Mouse (Mus musculus) large intestine, adult 2 months (tissue): ENCODE measurements at regions not wholly inside any gene's neighbourhood (a gene's known extent, or its start where the extent isn't known, plus 50 kb on each side); places are given as distances from the start of the nearest gene placed in this dataset.

Source experiments
- DNase-seq: peaks from one replicate; pipeline ENCODE4 v3.0.0-alpha.2; 2012; ENCODE audit warnings: low read depth, low spot score
- WGBS: fragments of 180-500 bp; shearing (Covaris S2); methylation state at CpG from one replicate; pipeline ENCODE4 v1.1.7; 2018; 5-methylcytosine and 5-hydroxymethylcytosine counted together

DNA sequence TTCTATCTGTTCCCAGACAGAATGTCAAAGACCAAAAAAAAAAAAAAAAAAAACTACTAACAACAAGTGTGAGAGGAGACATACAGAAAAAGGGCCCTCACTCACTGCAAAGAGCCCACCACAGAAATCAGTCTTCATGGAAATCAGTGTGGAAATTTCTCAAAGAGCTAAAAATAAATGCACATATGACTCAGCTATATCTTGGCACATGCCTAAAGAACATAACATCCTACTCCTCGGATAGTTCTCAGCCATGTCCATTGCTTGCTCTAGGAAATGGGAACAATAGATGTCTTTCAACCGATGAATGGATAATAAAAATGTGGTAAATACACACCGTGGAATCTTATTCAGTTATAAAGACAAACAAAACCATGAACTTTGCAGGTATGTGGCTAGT, 95.1 kb upstream of the Kctd3 start:
- DNase-seq = no peak
- 26% methylated on average over 3 of the region's 3 CpGs for WGBS

DNA sequence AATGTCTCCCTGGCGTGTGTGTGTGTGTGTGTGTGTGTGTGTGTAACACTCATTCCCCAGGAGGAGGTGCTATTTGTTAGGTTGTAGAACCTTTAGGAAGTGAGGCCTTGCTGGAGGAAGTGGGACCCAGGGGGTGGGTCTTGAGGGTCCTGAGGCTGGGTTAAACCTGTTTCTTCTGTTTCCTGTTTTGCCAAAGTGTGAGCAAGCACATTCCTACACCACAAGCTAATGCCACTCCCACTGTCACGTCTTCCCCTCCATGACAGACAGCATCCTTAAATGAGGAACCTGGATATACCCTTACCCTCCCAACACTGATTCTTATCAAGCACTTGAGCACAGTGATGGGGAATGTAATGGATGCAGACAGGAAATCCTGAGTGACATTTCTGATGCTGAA, 91.5 kb upstream of the Kctd3 start:
- DNase-seq = no peak
- 87% methylated on average over 2 of the region's 2 CpGs for WGBS

DNA sequence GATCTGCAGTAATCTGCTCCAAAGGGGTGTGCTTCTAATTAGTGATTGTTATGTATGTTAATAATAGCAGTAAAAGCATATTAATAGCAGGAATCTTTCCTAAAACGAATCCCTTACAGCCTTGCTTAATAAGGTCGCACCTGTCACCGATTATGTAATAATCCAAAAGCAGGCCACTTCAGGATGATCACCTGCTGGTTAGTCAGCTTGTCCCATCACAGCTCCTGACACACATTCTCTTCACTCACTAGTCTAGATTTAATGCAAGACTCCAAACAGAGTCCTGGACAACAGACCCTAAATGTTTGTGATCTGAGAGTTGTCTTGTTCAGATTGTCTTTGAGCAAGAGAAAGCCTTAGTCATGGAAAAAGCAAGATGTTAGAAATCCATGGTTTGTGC, 85.2 kb upstream of the Kctd3 start:
- WGBS = 78% methylated on average over 3 of the region's 3 CpGs
- DNase-seq = no peak

DNA sequence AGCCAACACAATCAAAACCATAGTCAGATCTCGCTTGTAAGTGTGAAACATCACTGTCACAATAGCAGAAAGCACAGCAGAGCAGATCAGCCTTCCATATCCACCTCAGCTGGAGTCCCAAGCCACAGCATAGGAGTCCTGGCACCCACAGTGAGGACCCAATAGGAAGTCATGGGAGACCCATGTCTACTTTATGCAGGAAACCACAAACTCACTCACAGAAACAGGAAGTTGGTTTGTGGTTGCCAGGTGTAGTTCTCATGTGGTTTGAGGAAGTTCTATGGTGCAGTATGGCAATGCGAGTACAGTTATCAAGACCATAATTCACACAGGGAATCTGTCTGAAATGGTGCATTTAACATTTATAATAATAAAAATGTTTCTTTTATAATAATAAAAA, 77.6 kb upstream of the Kctd3 start:
- no peak for DNase-seq
- 93% methylated on average over 2 of the region's 2 CpGs for WGBS

DNA sequence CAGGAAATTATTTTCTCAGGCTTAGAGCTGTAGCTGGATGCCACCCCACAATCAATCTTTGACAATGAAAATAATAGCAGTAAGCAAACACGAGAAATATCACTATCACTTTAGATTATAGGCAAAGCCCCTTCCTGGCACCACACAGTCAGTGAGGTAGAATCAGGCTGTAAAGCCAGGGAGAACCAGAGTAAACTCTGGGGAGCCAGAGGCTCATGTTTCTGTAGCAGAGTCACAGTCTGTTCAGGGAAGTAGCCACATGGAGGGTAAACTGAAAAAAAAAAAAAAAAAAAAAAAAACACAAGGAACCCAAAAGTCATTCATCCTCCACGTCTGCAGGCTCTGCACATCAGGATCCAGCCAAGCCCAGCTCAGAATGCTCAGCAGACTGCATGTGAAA, 73.6 kb upstream of the Kctd3 start:
- DNase-seq = no peak
- 52% methylated on average over 2 of the region's 2 CpGs for WGBS

DNA sequence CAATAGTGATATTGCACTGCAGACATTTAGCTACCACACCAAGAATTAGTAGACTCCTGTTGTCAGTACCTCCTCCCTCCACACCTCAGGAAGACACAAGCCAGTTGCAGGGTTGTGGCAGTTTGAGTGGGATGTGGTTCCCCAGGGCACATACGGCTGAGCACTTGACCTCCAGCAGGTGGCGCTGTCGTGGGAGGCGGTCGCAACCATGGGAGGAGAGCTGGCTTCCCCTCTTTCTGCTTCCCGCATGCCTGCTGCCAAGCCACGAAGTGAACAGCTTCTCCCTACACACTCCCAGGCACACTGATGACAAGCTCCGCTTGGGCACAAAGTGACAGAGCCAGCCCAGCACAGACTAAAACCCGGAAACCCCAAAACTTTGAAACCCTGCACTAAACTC, 73.2 kb upstream of the Kctd3 start:
- WGBS = 20% methylated on average over 9 of the region's 9 CpGs
- no peak for DNase-seq

DNA sequence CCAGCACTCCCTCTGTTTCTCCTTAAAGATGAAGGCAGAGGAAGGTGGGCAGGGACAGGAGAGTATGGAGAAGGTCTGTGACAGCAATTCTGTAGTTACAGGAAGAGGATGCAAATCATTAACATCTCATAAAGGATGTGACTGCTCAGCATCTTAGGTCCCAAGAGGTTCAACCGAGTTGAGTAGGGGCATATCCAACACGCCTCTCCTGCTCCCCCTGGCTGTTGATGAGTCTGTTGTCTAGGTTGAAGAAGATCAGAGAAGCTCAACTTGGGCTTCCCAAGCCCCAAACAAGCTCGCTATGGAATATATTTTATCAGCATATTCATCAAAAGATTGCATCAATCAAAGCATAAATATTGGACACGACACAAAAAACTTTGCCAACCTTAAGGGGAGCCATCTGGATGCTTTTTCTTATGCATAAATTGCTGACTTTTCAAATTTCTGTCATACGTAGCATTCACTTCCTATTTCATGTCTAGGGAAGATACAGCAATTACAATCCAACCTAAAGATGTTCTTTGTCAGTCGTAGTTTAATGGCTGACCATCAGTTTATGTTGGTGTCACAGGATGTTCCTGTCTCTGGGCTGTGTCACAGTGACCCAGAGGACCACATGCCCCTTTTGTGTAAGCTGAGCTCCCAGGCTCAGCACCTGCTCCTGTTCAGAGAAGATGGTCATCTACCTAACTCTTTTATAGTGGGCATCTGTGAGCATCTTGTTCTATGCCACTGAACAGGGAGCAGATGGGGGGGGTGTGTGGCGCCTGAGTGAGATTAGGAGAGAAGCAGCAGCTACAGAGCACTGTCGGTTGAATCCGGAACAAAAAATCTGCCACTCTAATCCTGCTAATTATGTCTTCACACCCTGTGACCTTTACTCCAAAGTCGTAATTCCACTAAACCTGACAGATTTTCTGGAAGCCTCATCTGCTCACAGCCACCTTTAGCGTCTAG, 72.1 kb upstream of the Kctd3 start:
- 64% methylated on average over 11 of the region's 11 CpGs for WGBS
- DNase-seq = no peak

DNA sequence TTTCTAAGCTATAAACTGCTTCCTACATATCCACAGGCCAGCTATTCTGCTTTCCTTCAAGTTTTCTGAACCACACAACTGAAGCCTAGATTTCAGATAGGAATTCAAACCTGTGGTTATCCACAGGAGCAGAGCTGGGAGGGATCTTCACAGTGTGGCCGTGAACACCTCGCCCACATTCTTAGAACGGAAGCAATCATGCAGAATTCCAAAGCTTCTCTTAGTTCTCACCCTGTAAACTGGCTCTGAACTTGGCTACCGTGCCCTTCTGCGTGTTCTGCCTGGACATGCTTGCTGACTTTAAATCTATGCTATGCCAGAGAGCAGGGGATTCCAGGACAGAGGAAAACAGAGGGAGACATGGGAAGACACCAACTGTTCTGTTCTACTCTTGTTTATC, 70.2 kb upstream of the Kctd3 start:
- WGBS = 55% methylated on average over 5 of the region's 5 CpGs
- DNase-seq = no peak

DNA sequence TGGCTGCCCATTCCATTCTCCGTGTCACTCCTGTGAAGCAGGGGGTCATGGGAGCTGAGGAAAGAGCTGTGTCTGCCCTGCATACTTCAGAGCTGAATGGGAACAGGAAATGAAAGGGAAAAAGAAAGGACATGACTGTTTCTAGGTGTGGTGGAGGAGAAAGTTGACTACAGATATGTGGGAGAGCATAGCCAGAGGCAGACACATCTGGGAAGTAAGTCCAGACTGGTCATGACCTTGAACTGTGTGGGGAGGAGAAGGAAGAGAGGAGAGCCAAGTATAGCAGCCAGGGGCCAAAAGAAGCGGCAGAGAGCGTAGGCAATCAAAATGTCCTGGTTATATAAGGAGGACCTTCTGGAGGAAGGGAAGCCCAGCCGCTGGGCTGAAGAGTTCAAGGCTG, 68.6 kb upstream of the Kctd3 start:
- no peak for DNase-seq
- 61% methylated on average over 4 of the region's 4 CpGs for WGBS

DNA sequence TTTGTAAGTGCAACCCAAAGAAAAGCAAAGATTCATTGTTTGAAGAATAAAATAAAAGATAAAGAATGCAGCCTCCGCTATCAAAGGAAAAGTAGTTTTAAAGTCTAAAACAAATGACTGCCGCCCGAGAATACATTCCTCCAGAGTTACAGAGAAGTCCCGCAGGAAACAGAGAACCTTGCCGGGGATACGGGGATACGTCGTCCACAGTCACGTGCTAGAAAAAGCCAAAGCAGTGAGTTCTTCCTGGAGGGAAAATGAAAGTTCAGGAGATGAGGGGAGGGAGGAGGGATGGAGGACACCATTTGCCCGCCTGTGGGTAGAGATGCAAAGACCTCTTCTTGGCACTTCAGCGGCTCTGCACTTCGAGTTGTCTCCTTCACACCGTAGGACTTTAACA, 68.0 kb upstream of the Kctd3 start:
- 74% methylated on average over 13 of the region's 13 CpGs for WGBS
- no peak for DNase-seq

DNA sequence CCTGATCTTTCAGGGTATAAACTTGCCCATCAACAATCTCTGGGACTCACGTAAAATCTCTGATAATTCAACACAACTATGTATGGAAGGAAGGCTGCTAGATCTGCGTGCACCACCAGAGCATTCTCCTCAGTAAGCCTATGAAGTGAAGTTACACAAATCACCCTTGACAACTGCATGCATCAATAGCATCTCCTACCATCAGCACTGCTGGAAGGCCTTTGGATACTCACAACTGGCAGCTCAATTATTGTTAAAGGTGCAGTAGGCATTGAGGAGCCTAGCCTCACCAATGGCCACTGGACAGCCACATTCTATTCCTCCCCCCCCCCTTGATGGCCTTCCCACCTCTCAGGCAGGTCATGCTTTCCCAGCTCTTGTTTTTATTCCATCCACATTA, 64.9 kb upstream of the Kctd3 start:
- DNase-seq = no peak
- 85% methylated on average over 2 of the region's 2 CpGs for WGBS

DNA sequence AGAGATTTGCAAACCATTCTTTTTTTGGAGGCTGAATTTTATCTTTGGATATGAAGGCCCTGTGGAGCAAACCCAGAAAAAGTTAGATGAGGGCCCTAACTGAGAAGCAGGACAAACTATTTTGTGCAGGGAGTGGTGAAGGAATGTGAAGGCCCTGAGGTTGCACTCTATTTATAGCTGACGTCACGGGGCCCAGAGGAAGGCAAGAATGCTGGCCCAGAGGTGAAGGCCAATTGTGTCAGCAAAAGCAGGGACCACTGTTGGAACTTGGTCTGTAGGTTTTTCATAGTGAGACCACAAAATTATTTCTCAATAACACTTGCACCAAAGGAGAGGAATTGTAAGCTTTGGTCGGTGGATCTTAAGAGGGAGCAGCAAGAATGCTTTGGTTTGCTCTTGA, 60.6 kb upstream of the Kctd3 start:
- no peak for DNase-seq
- WGBS = 55% methylated on average over 3 of the region's 3 CpGs

DNA sequence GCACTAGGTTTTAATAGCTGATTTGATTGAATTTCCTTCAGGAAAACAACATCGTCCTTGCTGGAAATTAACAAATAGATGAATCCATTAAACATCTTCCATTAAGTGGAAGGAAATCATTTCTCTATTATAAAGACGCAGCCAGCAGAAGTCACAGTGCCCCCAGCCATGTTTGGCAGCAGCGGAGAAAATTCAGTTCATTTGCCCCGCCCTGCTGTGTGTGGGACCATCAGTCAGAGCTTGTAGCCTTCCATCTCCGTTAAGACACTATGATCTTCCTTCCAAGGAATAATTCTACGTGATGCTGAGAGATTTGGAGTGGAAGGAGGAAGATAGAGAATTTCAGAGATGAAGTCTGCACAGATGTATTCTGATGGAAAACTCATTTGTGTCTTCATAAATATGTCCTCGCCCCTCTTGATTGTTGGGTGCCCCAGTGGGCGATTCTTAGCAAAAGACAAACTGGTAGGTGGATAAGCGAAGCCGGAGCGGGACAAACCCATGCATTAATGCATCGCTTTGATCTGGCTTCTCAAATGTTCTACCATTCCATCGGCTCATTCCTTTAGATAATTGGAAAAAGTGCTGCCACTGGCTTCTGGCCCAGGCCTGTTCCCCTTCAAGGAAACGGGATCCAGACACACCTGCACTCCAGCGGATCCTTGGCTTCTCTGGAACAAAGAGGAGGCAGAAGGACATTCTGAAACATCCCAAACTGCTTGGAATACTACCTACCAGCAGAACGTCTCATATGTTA, 59.7 kb upstream of the Kctd3 start:
- no peak for DNase-seq
- WGBS = 81% methylated on average over 16 of the region's 16 CpGs

DNA sequence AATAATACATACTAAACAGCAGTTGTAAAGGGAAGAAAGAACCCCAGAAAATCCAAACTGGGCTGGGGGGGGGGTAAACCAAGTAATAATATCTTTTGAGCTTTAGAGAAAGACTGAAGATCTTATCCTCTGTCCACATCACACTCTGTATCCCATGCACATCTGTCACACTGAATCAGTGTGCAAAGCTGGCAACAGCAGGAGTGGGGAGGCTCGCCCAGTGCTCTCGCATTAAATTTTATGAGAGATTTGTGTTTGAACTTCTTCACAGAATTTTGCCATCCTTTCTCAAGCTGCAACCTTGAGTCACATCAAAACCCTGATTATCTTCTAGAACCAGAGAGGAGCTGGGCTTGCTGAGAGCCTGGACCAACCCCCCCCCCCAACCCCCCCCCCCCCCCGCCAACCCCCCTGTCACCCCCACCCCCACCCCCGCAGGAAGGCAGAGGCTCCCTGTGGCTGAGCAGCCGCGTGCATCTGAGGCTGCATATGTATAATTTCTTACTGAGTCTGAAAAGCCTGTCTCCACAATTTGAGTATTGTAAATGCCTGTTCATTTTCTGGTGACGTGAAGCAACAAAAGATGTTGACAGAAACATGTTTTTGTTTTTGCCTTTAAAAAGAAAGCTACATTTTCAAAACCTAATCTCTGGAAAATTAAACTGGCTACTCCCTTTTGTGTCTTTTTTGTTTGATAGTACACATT, 59.0 kb upstream of the Kctd3 start:
- 35% methylated on average over 7 of the region's 7 CpGs for WGBS
- DNase-seq = no peak

DNA sequence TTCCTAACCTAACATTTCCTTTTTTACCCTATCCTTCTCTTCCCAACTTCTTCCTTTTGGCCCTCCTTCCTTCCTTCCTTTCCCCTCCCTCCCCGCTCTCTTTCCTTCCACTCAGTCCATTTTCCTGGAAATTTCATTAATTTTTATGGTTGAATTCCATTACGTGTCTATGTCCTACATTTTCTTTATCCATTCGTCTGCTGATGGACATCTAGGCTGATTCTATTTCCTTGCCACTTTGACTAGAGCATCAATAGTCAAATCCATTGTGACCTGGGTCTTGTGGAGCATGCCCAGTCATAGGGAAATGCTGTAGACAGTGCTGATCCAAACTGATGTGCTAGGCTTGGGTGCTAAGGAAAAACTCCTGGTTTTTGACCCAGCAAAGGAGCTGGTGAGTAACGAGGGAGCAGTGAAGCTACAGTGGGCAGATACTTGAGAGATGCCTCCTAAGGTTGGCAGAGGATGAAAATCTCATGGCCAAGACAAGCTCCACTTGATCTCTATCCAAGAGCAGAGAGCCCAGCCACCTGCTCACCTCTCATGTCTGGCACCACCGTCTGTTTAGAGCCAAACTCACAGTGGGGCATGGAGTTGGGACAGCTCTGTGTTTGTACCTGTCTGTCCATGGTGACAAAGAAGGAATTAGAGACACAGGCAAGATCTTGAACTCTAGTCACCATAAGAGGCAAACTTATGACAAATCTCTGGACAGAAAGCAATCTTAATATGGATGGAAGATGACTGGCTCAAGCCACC, 57.7 kb upstream of the Kctd3 start:
- WGBS = 74% methylated on average over 5 of the region's 5 CpGs
- no peak for DNase-seq

DNA sequence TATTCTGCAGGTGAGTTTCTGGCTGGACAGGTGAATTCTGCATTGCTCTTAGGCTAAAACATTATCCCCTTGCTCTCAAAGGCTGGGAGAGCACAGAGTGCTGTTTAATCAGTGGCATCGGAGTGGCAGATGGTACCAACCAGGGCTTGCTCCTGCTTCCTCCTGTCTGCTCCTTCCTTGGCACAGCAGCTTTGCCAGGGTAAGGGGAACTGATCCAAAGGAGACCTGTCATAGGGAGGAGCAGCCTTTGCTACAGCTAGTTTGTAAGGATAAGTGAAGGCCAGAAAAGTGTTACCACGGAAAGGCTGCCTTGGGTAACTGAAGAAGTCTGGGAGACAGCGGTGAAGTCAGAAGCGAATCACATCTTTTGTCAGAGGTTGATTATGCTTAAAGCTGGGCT, 57.0 kb upstream of the Kctd3 start:
- WGBS = 85% methylated on average over 4 of the region's 4 CpGs
- DNase-seq = no peak

DNA sequence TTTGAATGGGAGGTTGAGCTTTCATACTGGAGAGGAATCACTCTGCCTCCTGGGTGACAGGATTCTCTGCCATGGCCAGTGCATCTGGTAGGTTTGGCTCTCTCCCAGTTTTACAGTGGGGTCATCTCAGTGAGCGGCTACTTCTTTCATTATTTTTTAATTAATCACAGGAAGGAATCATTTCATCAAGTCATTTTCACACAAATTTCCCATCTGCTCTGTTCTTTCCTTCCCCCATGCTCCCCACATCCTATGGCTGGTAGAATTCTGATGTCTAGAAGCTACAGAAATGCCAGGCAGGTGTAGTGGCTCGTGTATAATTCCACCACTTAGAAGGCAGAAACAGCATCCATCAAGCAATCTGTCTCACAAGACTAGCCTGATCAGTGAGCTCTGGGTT, 56.1 kb upstream of the Kctd3 start:
- DNase-seq = no peak
- 74% methylated on average over 2 of the region's 2 CpGs for WGBS

DNA sequence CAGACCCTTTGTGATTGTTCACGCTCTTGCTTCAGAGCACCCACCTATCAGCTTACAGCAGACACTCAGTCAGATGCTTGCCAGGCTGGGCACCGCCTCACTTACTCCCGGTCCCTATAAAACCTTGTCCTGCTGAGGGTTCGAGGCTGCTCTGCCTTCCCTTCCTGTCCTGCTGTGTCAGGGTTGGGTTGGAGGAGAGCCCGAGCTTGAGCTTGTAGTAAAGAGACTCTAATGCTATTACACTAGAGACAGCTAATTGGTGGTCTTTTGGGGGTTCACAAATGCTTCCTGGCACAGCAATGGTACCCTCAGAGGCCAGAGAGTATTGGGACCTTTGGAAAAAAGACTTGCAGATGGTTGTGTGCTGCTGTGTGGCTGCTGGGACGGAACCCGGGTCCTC, 55.6 kb upstream of the Kctd3 start:
- no peak for DNase-seq
- WGBS = 91% methylated on average over 7 of the region's 7 CpGs
